Mouse (Mus musculus) bone marrow, adult 2 months (tissue): Measurements from ENCODE around the gene Trem2.

Experiments
- CTCF ChIP-seq: fragments of 200-500 bp; IDR thresholded peaks from 2 replicates; pipeline ENCODE4 v1.5.1; 2011; ENCODE audit warnings: low read length, control low read depth; ENCODE audit not compliant: control insufficient read depth, insufficient read depth
- POLR2A ChIP-seq: fragments of 200-500 bp; IDR thresholded peaks from 2 replicates; pipeline ENCODE4 v1.6.1; 2011; ENCODE audit warnings: low read depth, mild to moderate bottlenecking, control low read depth, low read length, borderline replicate concordance; ENCODE audit not compliant: control insufficient read depth

GRCm38 (mm10) chr17:48385786-48386461, 39.7 kb downstream of the Trem2 start:
- TF ChIP-seq CTCF (no peak), POLR2A (no peak)
